Mouse (Mus musculus) intestine, embryonic 14.5 days (tissue): Measurements from ENCODE around the gene Btbd3. TPM values are rescaled to one million over a fixed set of nuclear protein-coding genes. Genes with fewer than 3 reads are reported as not detected.

ENCODE experiments used
- ATAC-seq: fragments of 200-750 bp; cut with Nextera tagmentation; replicated peaks from 2 replicates; pipeline ENCODE4 v1.8.0; 2017; ENCODE audit warnings: low read depth, moderate number of reproducible peaks, moderate TSS enrichment, moderate library complexity; ENCODE audit not compliant: low FRiP score, low TSS enrichment
- DNase-seq: peaks from one replicate; pipeline ENCODE4 v3.0.0-alpha.2; 2018; ENCODE audit warnings: low spot score
- H3K27ac ChIP-seq: fragments of 300-500 bp; sonication (generic); 2 replicates; pipeline ENCODE4 v1.5.1; 2014; ENCODE audit warnings: low read depth, mild to moderate bottlenecking, control low read depth
- H3K27me3 ChIP-seq: fragments of 300-500 bp; sonication (generic); replicated peaks from 2 replicates; pipeline ENCODE4 v1.6.1; 2014; ENCODE audit warnings: low read length, control low read depth; ENCODE audit not compliant: control insufficient read depth, insufficient read depth
- H3K36me3 ChIP-seq: fragments of 300-500 bp; sonication (generic); 2 replicates; pipeline ENCODE4 v1.6.1; 2014; ENCODE audit warnings: low read length, control low read depth; ENCODE audit not compliant: control insufficient read depth, insufficient read depth
- H3K4me1 ChIP-seq: fragments of 300-500 bp; sonication (generic); replicated peaks from 2 replicates; pipeline ENCODE4 v1.6.1; 2014; ENCODE audit warnings: low read length, control low read depth, mixed read lengths; ENCODE audit not compliant: control insufficient read depth, insufficient read depth
- H3K4me2 ChIP-seq: fragments of 300-500 bp; sonication (generic); 2 replicates; pipeline ENCODE4 v1.6.1; 2014; ENCODE audit warnings: low read length
- H3K4me3 ChIP-seq: fragments of 300-500 bp; sonication (generic); 2 replicates; pipeline ENCODE4 v1.5.1; 2014; ENCODE audit warnings: low read depth, low read length, control low read depth, mixed read lengths
- H3K9ac ChIP-seq: fragments of 300-500 bp; sonication (generic); 2 replicates; pipeline ENCODE4 v1.6.1; 2014; ENCODE audit warnings: mild to moderate bottlenecking, low read length
- H3K9me3 ChIP-seq: fragments of 300-500 bp; sonication (generic); 2 replicates; pipeline ENCODE4 v1.6.1; 2016; ENCODE audit warnings: low read length, control low read depth; ENCODE audit not compliant: control insufficient read depth
- WGBS: fragments of 180-500 bp; shearing (Covaris S2); extraction: QIAGEN DNeasy Blood & Tissue Kit; methylation state at CpG from one replicate; pipeline ENCODE4 v1.1.7; 2014; 5-methylcytosine and 5-hydroxymethylcytosine counted together
- polyA plus RNA-seq: library from polyadenylated mRNA; unstranded; fragments of >200 nt; fragmentation: Nextera tagmentation; extraction: Ambion mirVana; gene quantifications from 2 replicates; pipeline ENCODE4 v1.2.1, GENCODE M21; 2014

Gene Btbd3
- polyA plus RNA-seq, 1 experiment from 2014 or later: 32.4 TPM

DNA sequence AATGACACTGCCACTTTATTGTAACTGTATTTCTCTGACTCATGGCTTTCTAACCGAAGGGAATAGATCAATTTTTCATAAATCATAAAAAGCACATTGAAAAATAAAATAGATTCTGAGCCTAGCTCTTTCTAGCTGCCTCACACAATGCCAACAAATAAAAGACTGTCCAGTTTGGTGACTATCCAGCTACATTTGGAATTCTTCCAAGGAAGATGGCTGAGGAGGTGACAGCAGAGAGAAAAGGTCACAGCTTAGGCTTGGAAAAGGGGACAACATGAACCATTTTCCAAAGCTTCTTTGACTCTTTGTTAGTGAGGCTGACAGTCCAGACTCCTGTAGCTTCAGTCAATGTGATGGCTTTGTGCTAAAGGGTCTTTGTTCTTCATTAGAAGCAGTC is 132.2 kb downstream of the Btbd3 start:
- H3K9me3 ChIP-seq: no peaks in the 10 kb centered on the region
- no peak overlapping the region for H3K4me3 ChIP-seq
- no peak for ATAC-seq
- H3K4me1 ChIP-seq: 0 out of 2 replicates have a peak, but pooled peaks cover 2% of the 10 kb centered on the region
- no peak overlapping the region for H3K27ac ChIP-seq
- no peak overlapping the region for H3K4me2 ChIP-seq
- DNase-seq: no peak
- no peaks in the 10 kb centered on the region for H3K36me3 ChIP-seq
- no peak overlapping the region for H3K9ac ChIP-seq
- WGBS: 85% methylated on average over 1 of the region's 1 CpGs
- H3K27me3 ChIP-seq: no peaks in the 10 kb centered on the region

DNA sequence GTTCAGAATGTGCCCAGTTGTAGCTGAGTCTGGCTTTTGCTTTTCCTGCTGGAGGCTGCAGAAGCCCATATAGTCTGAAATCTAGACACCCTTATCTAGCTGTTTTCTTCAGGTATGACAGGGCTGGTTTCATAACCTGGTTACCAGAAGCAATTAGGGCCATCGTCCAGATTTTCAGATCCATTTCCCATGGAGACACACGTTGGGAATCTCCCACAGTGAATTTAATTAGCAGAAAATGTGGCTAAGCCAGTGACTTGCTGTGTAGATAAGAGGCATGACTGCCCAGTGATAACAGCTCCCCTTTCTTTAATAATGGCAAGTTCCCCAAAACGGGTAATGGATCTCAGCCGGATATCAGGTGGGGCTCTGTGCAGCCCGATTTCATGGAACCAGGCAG is 146.7 kb downstream of the Btbd3 start:
- no peak for ATAC-seq
- no peak overlapping the region for H3K4me2 ChIP-seq
- WGBS: 79% methylated on average over 5 of the region's 5 CpGs
- no peak overlapping the region for H3K4me3 ChIP-seq
- H3K36me3 ChIP-seq: no peaks in the 10 kb centered on the region
- H3K4me1 ChIP-seq: no peaks in the 10 kb centered on the region
- no peaks in the 10 kb centered on the region for H3K27me3 ChIP-seq
- H3K9me3 ChIP-seq: no peaks in the 10 kb centered on the region
- no peak overlapping the region for H3K27ac ChIP-seq
- DNase-seq: no peak
- no peak overlapping the region for H3K9ac ChIP-seq

DNA sequence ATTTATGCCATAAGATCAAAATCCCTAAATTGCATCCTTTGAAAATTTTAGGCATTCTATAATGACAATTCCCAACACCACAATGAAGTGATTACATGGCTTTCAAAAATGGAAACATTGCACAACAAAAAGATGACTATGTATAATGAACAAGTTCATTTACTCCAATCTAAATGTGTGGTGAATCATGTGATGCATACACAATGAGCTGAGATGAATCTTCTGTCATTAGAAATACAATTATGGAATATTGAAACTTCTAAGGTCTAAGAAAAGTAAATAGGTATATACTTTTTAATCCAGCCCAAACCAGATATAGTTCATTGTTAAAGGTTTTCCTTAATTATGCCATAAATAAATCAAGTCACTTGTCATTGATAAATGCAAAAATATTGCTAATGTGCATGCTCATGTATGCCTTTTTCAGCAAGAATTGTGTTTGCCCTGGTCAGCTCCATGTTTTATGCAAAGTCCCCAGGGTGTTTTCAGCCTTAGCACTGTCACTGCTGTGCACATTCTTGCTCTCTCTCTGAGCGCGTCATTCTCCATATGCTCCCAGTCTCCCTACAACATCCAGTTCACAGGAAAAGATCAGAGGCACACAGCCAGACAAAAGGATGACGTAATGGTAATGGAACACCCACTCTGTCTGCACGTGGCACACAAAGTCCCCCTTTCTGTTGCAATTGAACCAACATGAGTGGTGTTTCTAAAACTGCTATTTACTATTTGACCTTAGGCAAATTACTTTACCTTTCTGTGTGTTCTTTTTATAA is 149.6 kb downstream of the Btbd3 start:
- DNase-seq: no peak
- 0 out of 2 replicates have a peak, but pooled peaks have one; percentile 47 for ATAC-seq
- Histone ChIP-seq H3K4me1 (no peaks in the 10 kb centered on the region), H3K9me3 (no peaks in the 10 kb centered on the region), H3K4me3 (no peak overlapping the region), H3K9ac (no peak overlapping the region), H3K36me3 (no peaks in the 10 kb centered on the region), H3K27me3 (no peaks in the 10 kb centered on the region), H3K4me2 (no peak overlapping the region), H3K27ac (no peak overlapping the region)
- WGBS: 41% methylated on average over 4 of the region's 4 CpGs

DNA sequence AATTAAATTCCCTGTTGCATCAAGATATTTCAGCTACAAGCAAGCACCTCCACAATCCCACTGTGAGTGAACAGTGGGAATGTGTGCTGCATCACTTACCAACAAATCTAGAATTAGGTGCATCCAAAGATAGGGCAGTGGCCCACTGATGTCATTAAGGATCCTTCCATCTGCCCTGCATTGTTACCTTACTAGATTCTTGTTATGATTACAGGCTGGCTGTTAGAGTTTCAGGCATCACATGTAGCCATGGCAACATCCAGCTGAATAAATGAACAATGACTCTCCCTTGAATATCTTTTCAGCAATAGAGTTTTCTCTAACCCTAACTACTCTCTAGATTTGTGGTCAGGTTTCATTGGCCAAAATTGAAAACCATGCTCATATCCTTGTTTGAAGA is 150.3 kb downstream of the Btbd3 start:
- DNase-seq (no peak), ATAC-seq (no peak)
- Histone ChIP-seq H3K4me2 (no peak overlapping the region), H3K27ac (no peak overlapping the region), H3K27me3 (no peaks in the 10 kb centered on the region), H3K4me3 (no peak overlapping the region), H3K36me3 (no peaks in the 10 kb centered on the region), H3K9ac (no peak overlapping the region), H3K9me3 (no peaks in the 10 kb centered on the region), H3K4me1 (no peaks in the 10 kb centered on the region)

DNA sequence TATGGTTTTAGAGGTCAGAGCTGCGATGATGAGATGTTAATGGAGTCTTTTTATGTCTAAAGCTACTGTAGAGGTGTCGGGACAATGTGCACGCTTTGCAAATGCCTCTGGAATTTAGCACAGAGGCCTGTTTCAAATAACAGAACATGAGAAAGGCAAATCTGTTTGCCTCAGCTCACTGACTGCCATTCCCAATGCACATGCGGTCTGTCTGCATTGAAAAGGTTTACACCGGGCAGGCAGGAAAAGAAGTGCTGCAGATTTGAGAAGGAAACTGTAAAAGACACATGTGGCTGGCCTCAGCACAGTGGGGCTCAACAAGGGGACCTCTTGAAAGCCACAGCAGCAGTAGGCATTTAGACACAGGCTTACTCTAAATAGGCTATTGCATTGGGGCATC is 156.2 kb downstream of the Btbd3 start:
- Histone ChIP-seq H3K4me3 (no peak overlapping the region), H3K36me3 (no peaks in the 10 kb centered on the region), H3K4me2 (no peak overlapping the region), H3K9ac (no peak overlapping the region), H3K27ac (no peak overlapping the region), H3K4me1 (no peaks in the 10 kb centered on the region; the same call in 1 of the 2 replicates), H3K9me3 (no peaks in the 10 kb centered on the region), H3K27me3 (no peaks in the 10 kb centered on the region)
- no peak for ATAC-seq
- DNase-seq: no peak
- 33% methylated on average over 5 of the region's 5 CpGs for WGBS

DNA sequence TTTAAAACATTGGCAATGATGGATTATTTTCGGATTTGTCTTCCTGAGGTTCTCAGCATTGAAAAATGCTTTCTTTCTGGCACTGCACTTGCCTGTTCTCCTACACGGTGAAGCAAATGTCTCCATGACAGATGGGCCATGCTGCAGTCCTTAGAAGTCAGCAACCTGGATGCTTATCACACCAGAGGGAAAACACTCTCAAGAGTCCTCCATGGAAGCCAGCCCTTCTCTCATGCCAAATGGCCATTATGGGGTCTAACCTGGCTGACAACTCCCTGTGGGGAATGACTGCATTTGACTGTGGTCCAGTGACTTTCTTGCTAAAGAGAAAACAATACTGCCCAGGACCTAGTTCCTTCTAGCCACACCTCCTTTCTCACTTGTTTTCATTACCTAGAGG is 166.0 kb downstream of the Btbd3 start:
- Histone ChIP-seq H3K9me3 (no peaks in the 10 kb centered on the region), H3K9ac (no peak overlapping the region), H3K36me3 (no peaks in the 10 kb centered on the region), H3K27me3 (no peaks in the 10 kb centered on the region), H3K4me3 (no peak overlapping the region), H3K4me1 (peaks cover 4% of the 10 kb centered on the region; the same call in 1 of the 2 replicates), H3K27ac (no peak overlapping the region), H3K4me2 (no peak overlapping the region)
- no peak for ATAC-seq
- 53% methylated on average over 2 of the region's 2 CpGs for WGBS
- no peak for DNase-seq

DNA sequence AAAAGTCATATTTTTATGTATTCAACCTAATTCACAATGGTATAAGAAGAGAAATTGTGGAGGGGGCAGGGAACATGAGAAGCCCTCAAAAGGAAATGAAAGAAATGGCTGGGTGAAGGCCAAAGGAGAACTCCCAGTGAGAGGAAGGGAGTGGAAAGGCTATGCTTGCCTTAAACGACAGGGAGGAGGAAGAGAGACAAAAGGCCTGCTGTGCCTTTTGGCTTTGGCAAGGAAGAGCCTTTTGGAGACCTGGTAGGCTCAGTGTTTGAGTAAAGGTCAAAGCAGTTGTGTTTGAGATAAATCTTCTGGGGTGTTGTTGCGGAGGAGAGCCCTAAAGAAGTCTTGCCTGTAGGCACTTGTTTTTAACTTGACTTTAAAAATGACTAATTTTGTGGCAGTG is 175.6 kb downstream of the Btbd3 start:
- Histone ChIP-seq H3K9ac (no peak overlapping the region), H3K4me1 (no peaks in the 10 kb centered on the region; the same call in 1 of the 2 replicates), H3K27ac (no peak overlapping the region), H3K4me3 (no peak overlapping the region), H3K36me3 (no peaks in the 10 kb centered on the region), H3K27me3 (no peaks in the 10 kb centered on the region), H3K4me2 (no peak overlapping the region), H3K9me3 (no peaks in the 10 kb centered on the region)
- DNase-seq: no peak
- ATAC-seq: no peak
- 43% methylated on average over 2 of the region's 2 CpGs for WGBS

DNA sequence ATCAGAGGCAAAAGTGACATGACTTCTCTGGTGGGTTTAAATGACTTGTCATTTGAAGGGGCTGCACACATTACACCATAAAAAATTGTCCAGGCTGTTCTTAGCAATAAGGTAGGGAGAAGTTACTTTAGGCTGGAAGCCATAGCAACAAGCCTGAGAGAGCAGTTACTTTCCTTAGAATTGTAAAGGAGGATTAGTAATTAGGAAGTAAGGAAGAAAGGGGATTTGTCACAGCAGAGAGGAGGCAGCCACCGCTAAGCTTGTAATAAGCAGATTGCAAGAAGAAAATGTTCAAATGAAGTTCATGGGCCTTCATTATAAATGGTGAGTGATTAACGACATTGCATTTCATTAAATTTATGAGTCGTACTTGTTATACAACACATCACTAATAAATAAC is 190.1 kb downstream of the Btbd3 start:
- no peak; the same call in 1 of the 2 replicates for ATAC-seq
- Histone ChIP-seq H3K4me3 (no peak overlapping the region), H3K36me3 (no peaks in the 10 kb centered on the region), H3K4me2 (no peak overlapping the region), H3K9ac (no peak overlapping the region), H3K4me1 (no peaks in the 10 kb centered on the region), H3K27me3 (no peaks in the 10 kb centered on the region), H3K9me3 (no peaks in the 10 kb centered on the region), H3K27ac (no peak overlapping the region)
- 47% methylated on average over 3 of the region's 3 CpGs for WGBS
- no peak for DNase-seq

DNA sequence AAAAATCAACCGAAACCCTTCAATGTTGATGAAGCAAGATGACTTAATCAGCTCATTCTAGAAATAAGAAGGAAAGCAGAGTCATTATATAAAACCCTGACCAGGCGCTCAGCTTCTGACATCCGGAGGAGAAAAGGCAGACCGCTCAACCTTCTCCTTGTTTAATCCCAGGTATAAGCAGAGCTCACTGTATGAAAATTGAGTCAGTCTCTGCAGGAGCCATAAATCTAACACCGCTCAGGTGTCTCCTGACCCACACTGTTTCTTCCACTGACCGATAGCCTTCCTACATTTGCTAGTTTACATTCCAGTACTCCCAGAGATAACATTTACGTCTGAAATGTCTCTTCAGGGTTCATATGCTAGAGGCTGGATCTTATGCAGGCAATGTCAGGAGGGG is 190.6 kb downstream of the Btbd3 start:
- Histone ChIP-seq H3K4me3 (no peak overlapping the region), H3K36me3 (no peaks in the 10 kb centered on the region), H3K27ac (no peak overlapping the region; the same call in 1 of the 2 replicates), H3K27me3 (no peaks in the 10 kb centered on the region), H3K9me3 (no peaks in the 10 kb centered on the region), H3K4me2 (no peak overlapping the region), H3K4me1 (no peaks in the 10 kb centered on the region), H3K9ac (no peak overlapping the region)
- ATAC-seq: peak; percentile 86
- DNase-seq: no peak
- WGBS: 46% methylated on average over 7 of the region's 7 CpGs
